Mouse (Mus musculus) C2C12 (cell line): ENCODE measurements around the gene Epn2.

Source experiments
- CTCF ChIP-seq: IDR thresholded peaks from one replicate; pipeline ENCODE4 v1.5.1; 2011; ENCODE audit not compliant: control insufficient read depth, insufficient read depth, insufficient read length
- MAX ChIP-seq: IDR thresholded peaks from one replicate; pipeline ENCODE4 v1.6.1; 2011; ENCODE audit warnings: mild to moderate bottlenecking, control low read depth

GRCm38 (mm10) chr11:61483226-61483845 is 96.2 kb downstream of the Epn2 start:
- TF ChIP-seq CTCF (no peak), MAX (no peak)
